Mouse (Mus musculus) frontal cortex, postnatal 25 days (tissue): ENCODE results near the gene Cmc1.

Experiments
- DNase-seq, 2 experiments: peaks; one replicate each; pipeline ENCODE4 v3.0.0; 2022; ENCODE audit warnings: low spot score in 2 of 2

The Cmc1 gene

DNA sequence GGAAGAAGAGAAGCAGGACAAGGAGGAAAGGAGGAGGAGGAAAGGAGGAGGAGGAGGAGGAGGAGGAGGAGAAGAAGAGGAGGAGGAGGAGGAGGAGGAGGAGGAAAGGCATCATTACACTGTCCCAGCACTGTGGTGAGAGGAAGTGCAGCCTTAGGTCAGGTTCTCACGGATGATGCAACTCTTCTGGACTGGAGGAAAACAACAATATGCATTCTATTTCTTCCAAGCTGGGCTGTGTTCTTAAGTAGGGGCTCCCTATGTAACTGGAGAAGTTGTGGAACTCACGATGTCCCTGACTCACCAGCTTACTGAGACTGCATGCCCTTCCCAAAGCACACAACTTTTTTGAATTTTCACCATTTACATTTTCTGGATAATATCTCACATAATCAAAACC is 118.3 kb downstream of the Cmc1 start:
- no peak for DNase-seq

DNA sequence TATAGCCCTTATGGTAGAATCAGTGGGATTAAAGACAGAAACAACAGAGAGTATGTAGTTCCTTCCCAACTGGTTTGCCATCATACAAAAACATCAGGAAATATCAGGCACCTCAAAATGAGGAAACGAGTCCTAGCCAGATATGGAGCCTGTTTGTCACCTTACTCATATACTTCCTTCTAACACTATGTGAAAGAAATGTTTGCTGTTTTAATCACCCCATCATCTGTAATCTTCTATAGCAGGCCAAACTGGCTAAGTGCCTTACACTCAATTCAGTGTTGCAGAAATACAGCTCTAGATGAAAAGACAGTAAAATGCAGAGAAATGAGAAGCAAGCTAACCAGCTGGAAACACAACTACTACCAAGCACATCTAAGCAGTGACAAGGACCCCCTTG is 119.7 kb downstream of the Cmc1 start:
- DNase-seq: no peak

DNA sequence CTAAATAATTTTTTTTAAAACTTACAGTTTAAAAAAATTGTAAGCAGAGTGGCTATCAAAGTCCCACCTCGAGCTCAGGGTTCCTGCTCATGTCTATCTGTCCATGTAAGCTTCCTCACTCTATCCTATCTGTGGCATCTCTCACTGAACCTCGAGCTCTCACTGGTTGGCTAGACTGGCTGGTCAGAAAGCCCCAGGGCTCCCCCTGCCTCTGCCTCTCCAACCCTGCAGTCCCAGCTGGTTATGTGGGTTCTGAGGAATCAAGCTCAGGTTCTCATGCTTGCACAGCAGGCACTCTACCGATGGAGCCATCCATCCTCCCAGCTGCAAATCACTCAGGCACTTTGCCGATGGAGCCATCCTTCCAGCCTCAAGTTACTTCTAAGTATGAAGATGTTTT is 120.5 kb downstream of the Cmc1 start:
- no peak for DNase-seq

DNA sequence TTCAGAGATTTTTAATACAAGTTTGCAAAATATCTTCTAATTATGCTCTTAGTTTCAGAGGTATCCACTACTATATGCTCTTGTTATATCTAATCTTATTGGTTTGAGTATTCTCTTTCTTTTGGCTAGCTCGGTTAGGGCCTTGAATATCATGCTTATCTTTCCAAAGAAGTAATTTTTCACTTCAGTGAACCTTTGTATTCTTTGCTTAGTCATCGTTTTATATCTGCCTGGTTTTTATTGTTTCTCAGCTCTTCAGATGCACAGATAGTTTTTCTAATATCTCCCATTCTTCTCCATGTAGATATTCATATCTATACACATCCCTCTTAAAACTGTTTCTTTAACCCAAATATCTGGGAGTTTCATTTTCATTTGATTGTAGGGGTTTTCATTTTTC is 125.0 kb downstream of the Cmc1 start:
- no peak for DNase-seq
